8 mouse cellular contexts compared by ENCODE assay signal in genomic region chr11:72940208-72941143, GRCm38 (mm10). TPM values are rescaled to one million over a fixed set of nuclear protein-coding genes. Genes with fewer than 3 reads are reported as not detected.
A peak's percentile ranks its signal among the peaks of the same experiment; 100 is the strongest.
DNase-seq lines count a peak whose midpoint lies in the region; ATAC-seq and TF ChIP-seq lines count a peak whose summit lies in the region.

No protein-coding gene starts in this region.

- H3K9me3 ChIP-seq in forebrain, embryonic 15.5 days = no peaks in the 10 kb centered on the region
- H3K9me3 ChIP-seq in intestine, embryonic 14.5 days (ENCODE audit: control insufficient read depth, low read length) = no peaks in the 10 kb centered on the region
- H3K9me3 ChIP-seq in lung, embryonic 15.5 days = no peaks in the 10 kb centered on the region

- 0 out of 2 replicates have a peak, but pooled peaks have one; percentile 46 for ATAC-seq in forebrain, embryonic 15.5 days (replicated peaks)
- ATAC-seq in intestine, embryonic 14.5 days (replicated peaks; ENCODE audit: low FRiP score, low TSS enrichment, low read depth) = no peak
- ATAC-seq in lung, embryonic 15.5 days (ENCODE audit: borderline replicate concordance, extremely low read depth, low FRiP score, low TSS enrichment) = peak; percentile 72; the same call in 1 of the 2 replicates

- H3K27me3 ChIP-seq in forebrain, embryonic 15.5 days = no peaks in the 10 kb centered on the region
- H3K27me3 ChIP-seq in intestine, embryonic 14.5 days (replicated peaks; ENCODE audit: control insufficient read depth, insufficient read depth, low read length) = no peaks in the 10 kb centered on the region
- H3K27me3 ChIP-seq in lung, embryonic 15.5 days = no peaks in the 10 kb centered on the region

- H3K36me3 ChIP-seq in forebrain, embryonic 15.5 days = no peaks in the 10 kb centered on the region
- no peaks in the 10 kb centered on the region for H3K36me3 ChIP-seq in intestine, embryonic 14.5 days (ENCODE audit: control insufficient read depth, insufficient read depth, low read length)
- H3K36me3 ChIP-seq in lung, embryonic 15.5 days = no peaks in the 10 kb centered on the region

- H3K4me3 ChIP-seq in bone marrow macrophage, adult 2 months (ENCODE audit: insufficient read depth, low read length) = peak overlapping the region; percentile 45
- H3K4me3 ChIP-seq in forebrain, embryonic 15.5 days = peak overlapping the region; percentile 37
- H3K4me3 ChIP-seq in intestine, embryonic 14.5 days (ENCODE audit: low read depth, low read length) = peak overlapping the region; percentile 16
- H3K4me3 ChIP-seq in lung, embryonic 15.5 days = peak overlapping the region; percentile 36
- H3K4me3 ChIP-seq in olfactory bulb, adult 2 months (ENCODE audit: insufficient read depth, low read depth, low read length) = peak overlapping the region; percentile 44

- H3K4me2 ChIP-seq in forebrain, embryonic 15.5 days (replicated peaks) = peak overlapping the region; percentile 28
- peak overlapping the region; percentile 34 for H3K4me2 ChIP-seq in intestine, embryonic 14.5 days (ENCODE audit: low read length)
- peak overlapping the region; percentile 43 for H3K4me2 ChIP-seq in lung, embryonic 15.5 days

- H3K27ac ChIP-seq in bone marrow macrophage, adult 2 months (ENCODE audit: insufficient read depth, low read depth, low read length) = no peak overlapping the region
- H3K27ac ChIP-seq in forebrain, embryonic 15.5 days (replicated peaks) = no peak overlapping the region
- H3K27ac ChIP-seq in intestine, embryonic 14.5 days (ENCODE audit: low read depth) = no peak overlapping the region
- H3K27ac ChIP-seq in lung, embryonic 15.5 days = no peak overlapping the region
- H3K27ac ChIP-seq in olfactory bulb, adult 2 months (ENCODE audit: insufficient read depth, low read depth, low read length) = no peak overlapping the region

- DNase-seq in left cerebral cortex, postnatal 14 days (ENCODE audit: low spot score in 2 of 2) = peak; percentile 34 to 51
- DNase-seq in left cerebral cortex, postnatal 25 days (ENCODE audit: low spot score in 2 of 2) = no peak
- DNase-seq in intestine, embryonic 14.5 days (ENCODE audit: low spot score) = no peak
- DNase-seq in yolk sac, embryonic 10.5 days (ENCODE audit: low spot score) = no peak

- 30% methylated on average over 20 of the region's 20 CpGs for WGBS in forebrain, embryonic 15.5 days
- WGBS in intestine, embryonic 14.5 days = 33% methylated on average over 20 of the region's 20 CpGs
- WGBS in lung, embryonic 15.5 days = 25% methylated on average over 20 of the region's 20 CpGs
- WGBS in olfactory bulb, adult 2 months = 28% methylated on average over 20 of the region's 20 CpGs

- peak; percentile 34; the same call in 1 of the 2 replicates for TF ChIP-seq CTCF in bone marrow macrophage, adult 2 months (IDR thresholded peaks at IDR 0.05; ENCODE audit: low read depth, low read length)
- TF ChIP-seq CTCF in olfactory bulb, adult 2 months (IDR thresholded peaks at IDR 0.05; ENCODE audit: insufficient read depth, low read depth, low read length) = peak; percentile 31; the same call in 1 of the 2 replicates

- intact Hi-C loops in left cerebral cortex, postnatal 14 days (cut with DNase I) = loop anchor here (5.0 kb wide), 1 partner anchor 52 kb away; no protein-coding TSS in a partner anchor
- intact Hi-C loops in left cerebral cortex, postnatal 25 days (cut with DNase I) = loop anchor here (5.0 kb wide), 1 partner anchor 62 kb away; no protein-coding TSS in a partner anchor

- TF ChIP-seq POLR2A in bone marrow macrophage, adult 2 months (IDR thresholded peaks at IDR 0.05; ENCODE audit: borderline replicate concordance, low read depth, low read length) = no peak
- no peak for TF ChIP-seq POLR2A in olfactory bulb, adult 2 months (IDR thresholded peaks at IDR 0.05; ENCODE audit: insufficient read depth, low read depth, low read length)

- peaks cover 10% of the 10 kb centered on the region for H3K4me1 ChIP-seq in bone marrow macrophage, adult 2 months (ENCODE audit: control insufficient read depth, insufficient read depth, low read length)
- 0 out of 2 replicates have a peak, but pooled peaks cover 7% of the 10 kb centered on the region for H3K4me1 ChIP-seq in forebrain, embryonic 15.5 days
- peaks cover 16% of the 10 kb centered on the region for H3K4me1 ChIP-seq in intestine, embryonic 14.5 days (replicated peaks; ENCODE audit: control insufficient read depth, insufficient read depth, low read length)
- peaks cover 18% of the 10 kb centered on the region for H3K4me1 ChIP-seq in lung, embryonic 15.5 days
- H3K4me1 ChIP-seq in olfactory bulb, adult 2 months (ENCODE audit: control insufficient read depth, insufficient read depth, low read length) = peaks cover 7% of the 10 kb centered on the region; the same call in 1 of the 2 replicates

- H3K9ac ChIP-seq in forebrain, embryonic 15.5 days (replicated peaks) = 0 out of 2 replicates have a peak overlapping the region, but pooled peaks have one; percentile 9
- H3K9ac ChIP-seq in intestine, embryonic 14.5 days (ENCODE audit: low read length) = no peak overlapping the region
- no peak overlapping the region for H3K9ac ChIP-seq in lung, embryonic 15.5 days

RNA-seq across cellular contexts. Expression of gene Atp2a3, which starts 20.5 kb away (rescaled TPM):
- total RNA-seq in left cerebral cortex, postnatal 14 days (2021) = 1 to 10 TPM; 7.9 to 8.5 TPM
- total RNA-seq in left cerebral cortex, postnatal 25 days (2021) = 1 to 10 TPM; 6.2 TPM
- 6.7 TPM in 2 replicates for polyA plus RNA-seq in bone marrow macrophage, adult 2 months (2012; ENCODE audit: insufficient read depth, insufficient read length, missing spikeins)
- 0.67 and 0.70 TPM in 2 replicates for polyA plus RNA-seq in forebrain, embryonic 15.5 days (2015; fragmentation: Nextera tagmentation; extraction: Ambion mirVana)
- polyA plus RNA-seq in intestine, embryonic 14.5 days (2014; fragmentation: Nextera tagmentation; extraction: Ambion mirVana) = 17.4 and 21.4 TPM in 2 replicates
- 13.9 and 16.2 TPM in 2 replicates for polyA plus RNA-seq in lung, embryonic 15.5 days (2015; fragmentation: Nextera tagmentation; extraction: Ambion mirVana)
- 103 TPM in 1 of 2 replicates, not detected in the other for polyA plus RNA-seq in olfactory bulb, adult 2 months (2012; ENCODE audit: insufficient read depth, insufficient read length, low replicate concordance, missing spikeins)

RNA-seq across cellular contexts. Expression of gene P2rx1, which starts 58.4 kb away (rescaled TPM):
- 1 to 10 TPM; 1.2 to 1.3 TPM for total RNA-seq in left cerebral cortex, postnatal 14 days (2021)
- 1 to 10 TPM in 1 of 2 experiments, under 1 TPM in 1; 0.28 to 1.0 TPM for total RNA-seq in left cerebral cortex, postnatal 25 days (2021)
- polyA plus RNA-seq in bone marrow macrophage, adult 2 months (2012; ENCODE audit: insufficient read depth, insufficient read length, missing spikeins) = 0.39 TPM in 1 of 2 replicates, not detected in the other
- polyA plus RNA-seq in forebrain, embryonic 15.5 days (2015; fragmentation: Nextera tagmentation; extraction: Ambion mirVana) = 0.40 and 0.56 TPM in 2 replicates
- polyA plus RNA-seq in intestine, embryonic 14.5 days (2014; fragmentation: Nextera tagmentation; extraction: Ambion mirVana) = 1.7 and 10.1 TPM in 2 replicates
- polyA plus RNA-seq in lung, embryonic 15.5 days (2015; fragmentation: Nextera tagmentation; extraction: Ambion mirVana) = 1.6 and 2.2 TPM in 2 replicates
- polyA plus RNA-seq in olfactory bulb, adult 2 months (2012; ENCODE audit: insufficient read depth, insufficient read length, low replicate concordance, missing spikeins) = not detected in 2 replicates

Comparison
In these comparisons a context has a peak if more than half of its experiments do, and no peak if none do; other contexts are left out.
1. DNase-seq: peak in left cerebral cortex, postnatal 14 days (2 of 2); none in left cerebral cortex, postnatal 25 days (0 of 2), intestine, embryonic 14.5 days (single experiment) and yolk sac, embryonic 10.5 days (single experiment).
2. Peak in every context shown above with its lines, with median percentiles within 50 percentile points of each other: H3K4me3 ChIP-seq and H3K4me2 ChIP-seq.